Mouse (Mus musculus) adrenal gland, postnatal 36 days (tissue): ENCODE measurements around the gene Ncapd2. TPM values are rescaled to one million over a fixed set of nuclear protein-coding genes. Genes with fewer than 3 reads are reported as not detected.

ENCODE experiments used
- DNase-seq, 2 experiments: peaks; one replicate each; pipeline ENCODE4 v3.0.0; 2021; ENCODE audit warnings: mixed read lengths in 1 of 2
- total RNA-seq, 2 experiments: library from RNA; stranded (reverse); gene quantifications; 2 replicates each; pipeline ENCODE4 v1.2.3; 2021

Gene Ncapd2
- total RNA-seq, 2 experiments from 2014 or later: 18.5 to 25.6 TPM

- peak; percentile 93 to 94 for DNase-seq
Observed at GRCm38 (mm10) chr6:125215148-125215954, 23.9 kb upstream of the Ncapd2 start, which contains the start of gene Vamp1. Gene Vamp1 (plus strand): TSS chr6:125215551.

- no peak for DNase-seq
Observed at GRCm38 (mm10) chr6:125213715-125214114, 22.2 kb upstream of the Ncapd2 start.

GRCm38 (mm10) chr6:125213129-125213528 is 21.6 kb upstream of the Ncapd2 start:
- DNase-seq: no peak

GRCm38 (mm10) chr6:125212621-125213020 is 21.1 kb upstream of the Ncapd2 start:
- DNase-seq: peak in 1 of 2 experiments; percentile 38

- DNase-seq: no peak
Observed at GRCm38 (mm10) chr6:125210436-125210835, 18.9 kb upstream of the Ncapd2 start.

GRCm38 (mm10) chr6:125197166-125197565 is 5.7 kb upstream of the Ncapd2 start:
- no peak for DNase-seq

GRCm38 (mm10) chr6:125196301-125196700 is 4.8 kb upstream of the Ncapd2 start:
- DNase-seq: no peak

GRCm38 (mm10) chr6:125195541-125196075 is 4.1 kb upstream of the Ncapd2 start:
- no peak for DNase-seq

GRCm38 (mm10) chr6:125193390-125193789 is 1.9 kb upstream of the Ncapd2 start:
- DNase-seq: no peak

GRCm38 (mm10) chr6:125192841-125193240 is 1.3 kb upstream of the Ncapd2 start:
- DNase-seq: no peak

- DNase-seq: peak; percentile 93 to 96
Observed at GRCm38 (mm10) chr6:125192016-125192714, 664 bp upstream of the Ncapd2 start.

GRCm38 (mm10) chr6:125190816-125191215 is 685 bp downstream of the Ncapd2 start:
- DNase-seq: no peak

- DNase-seq: no peak
Observed at GRCm38 (mm10) chr6:125186203-125186602, 5.3 kb downstream of the Ncapd2 start.

GRCm38 (mm10) chr6:125182133-125182532 is 9.4 kb downstream of the Ncapd2 start:
- DNase-seq: no peak

GRCm38 (mm10) chr6:125179601-125180000 is 11.9 kb downstream of the Ncapd2 start:
- peak; percentile 71 to 78 for DNase-seq

GRCm38 (mm10) chr6:125175469-125175868 is 16.0 kb downstream of the Ncapd2 start:
- no peak for DNase-seq

- DNase-seq: peak; percentile 78 to 84
Observed at GRCm38 (mm10) chr6:125173256-125173655, 18.2 kb downstream of the Ncapd2 start.

- peak; percentile 25 to 54 for DNase-seq
Observed at GRCm38 (mm10) chr6:125172474-125172873, 19.0 kb downstream of the Ncapd2 start.

- DNase-seq: no peak
Observed at GRCm38 (mm10) chr6:125170194-125170593, 21.3 kb downstream of the Ncapd2 start.

GRCm38 (mm10) chr6:125168086-125168485 is 23.4 kb downstream of the Ncapd2 start:
- no peak for DNase-seq

- peak; percentile 49 to 74 for DNase-seq
Observed at GRCm38 (mm10) chr6:125166861-125167650, 24.4 kb downstream of the Ncapd2 start.
